18 mouse cellular contexts compared by ENCODE assay signal in genomic region chr14:56617470-56617869, GRCm38 (mm10).
"Had no signal": no experiment of that assay in that cellular context is flagged by ENCODE, and none has a peak within 500 bp of the region (broad histone marks: within the 10 kb centered on the region; RNA-seq: fewer than 3 reads in every experiment).

No protein-coding gene starts in this region.

- H3K27me3 ChIP-seq: limb, embryonic 15.5 days; liver, embryonic 13.5 days; liver, embryonic 15.5 days; midbrain, embryonic 13.5 days; midbrain, embryonic 15.5 days; neural tube, embryonic 13.5 days; neural tube, embryonic 15.5 days had no signal

- H3K36me3 ChIP-seq: midbrain, embryonic 10.5 days; midbrain, embryonic 13.5 days; midbrain, embryonic 15.5 days; neural tube, embryonic 13.5 days; neural tube, embryonic 15.5 days had no signal

- H3K4me3 ChIP-seq: limb, embryonic 15.5 days; liver, embryonic 13.5 days; liver, embryonic 15.5 days; midbrain, embryonic 10.5 days; midbrain, embryonic 13.5 days; midbrain, embryonic 15.5 days; myocyte; neural tube, embryonic 13.5 days; neural tube, embryonic 15.5 days had no signal

- DNase-seq: liver, embryonic 13.5 days; lung, postnatal 4 days; retina, postnatal 1 day; right cerebral cortex, adult 18-20 months; right cerebral cortex, postnatal 25 days; right cerebral cortex, postnatal 4 days; spleen, adult 18-20 months; thymus, adult 18-20 months; thymus, postnatal 14 days; thymus, postnatal 36 days had no signal

- H3K9ac ChIP-seq: limb, embryonic 15.5 days; liver, embryonic 13.5 days; liver, embryonic 15.5 days; midbrain, embryonic 13.5 days; midbrain, embryonic 15.5 days; neural tube, embryonic 13.5 days; neural tube, embryonic 15.5 days had no signal

- H3K27ac ChIP-seq: limb, embryonic 15.5 days; liver, embryonic 13.5 days; liver, embryonic 15.5 days; midbrain, embryonic 10.5 days; midbrain, embryonic 13.5 days; midbrain, embryonic 15.5 days; neural tube, embryonic 13.5 days; neural tube, embryonic 15.5 days had no signal

- H3K4me2 ChIP-seq: limb, embryonic 15.5 days; liver, embryonic 13.5 days; liver, embryonic 15.5 days; midbrain, embryonic 13.5 days; midbrain, embryonic 15.5 days; neural tube, embryonic 13.5 days; neural tube, embryonic 15.5 days had no signal

- H3K4me1 ChIP-seq: limb, embryonic 15.5 days; liver, embryonic 13.5 days; liver, embryonic 15.5 days; midbrain, embryonic 10.5 days; midbrain, embryonic 13.5 days; midbrain, embryonic 15.5 days; neural tube, embryonic 13.5 days; neural tube, embryonic 15.5 days had no signal

- ATAC-seq: midbrain, embryonic 13.5 days; midbrain, embryonic 15.5 days had no signal

- H3K9me3 ChIP-seq: limb, embryonic 15.5 days; liver, embryonic 13.5 days; liver, embryonic 15.5 days; midbrain, embryonic 10.5 days; midbrain, embryonic 13.5 days; midbrain, embryonic 15.5 days; neural tube, embryonic 13.5 days; neural tube, embryonic 15.5 days had no signal
